Mouse (Mus musculus) MN1 (cell line): ENCODE data around the gene Azin2.
A peak's percentile ranks its signal among the peaks of the same experiment; 100 is the strongest.

Source experiments
- DNase-seq: peaks from one replicate; pipeline ENCODE4 v3.0.0-alpha.2; 2016; ENCODE audit warnings: low spot score

Azin2 gene

GRCm38 (mm10) chr4:128935595-128935994 lies 26.6 kb downstream of the Azin2 start:
- DNase-seq: no peak

GRCm38 (mm10) chr4:128932783-128933182 lies 29.5 kb downstream of the Azin2 start:
- peak; percentile 55 for DNase-seq

GRCm38 (mm10) chr4:128924841-128925606 lies 37.2 kb downstream of the Azin2 start:
- DNase-seq: no peak

GRCm38 (mm10) chr4:128923603-128924002 lies 38.6 kb downstream of the Azin2 start:
- DNase-seq: no peak

GRCm38 (mm10) chr4:128919106-128919505 lies 43.1 kb downstream of the Azin2 start:
- DNase-seq: no peak

- peak; percentile 48 for DNase-seq
Measured at GRCm38 (mm10) chr4:128918187-128918586, 44.1 kb downstream of the Azin2 start.

- DNase-seq: no peak
Measured at GRCm38 (mm10) chr4:128917756-128918155, 44.5 kb downstream of the Azin2 start.

GRCm38 (mm10) chr4:128917119-128917518 lies 45.1 kb downstream of the Azin2 start:
- DNase-seq: no peak

GRCm38 (mm10) chr4:128913794-128914193 lies 48.4 kb downstream of the Azin2 start:
- DNase-seq: no peak

GRCm38 (mm10) chr4:128912085-128912484 lies 50.2 kb downstream of the Azin2 start:
- DNase-seq: no peak

- peak; percentile 74 for DNase-seq
Measured at GRCm38 (mm10) chr4:128910276-128911063, 51.8 kb downstream of the Azin2 start.

- no peak for DNase-seq
Measured at GRCm38 (mm10) chr4:128909378-128909831, 52.8 kb downstream of the Azin2 start.

GRCm38 (mm10) chr4:128908586-128909377 lies 53.5 kb downstream of the Azin2 start:
- peak; percentile 84 for DNase-seq

GRCm38 (mm10) chr4:128907238-128907968 lies 54.8 kb downstream of the Azin2 start:
- no peak for DNase-seq

- no peak for DNase-seq
Measured at GRCm38 (mm10) chr4:128906757-128907156, 55.5 kb downstream of the Azin2 start.

- DNase-seq: no peak
Measured at GRCm38 (mm10) chr4:128905251-128905650, 57.0 kb downstream of the Azin2 start.

- DNase-seq: peak; percentile 60
Measured at GRCm38 (mm10) chr4:128904035-128904800, 58.0 kb downstream of the Azin2 start.

- no peak for DNase-seq
Measured at GRCm38 (mm10) chr4:128902390-128902789, 59.9 kb downstream of the Azin2 start.

- no peak for DNase-seq
Measured at GRCm38 (mm10) chr4:128900484-128900883, 61.8 kb downstream of the Azin2 start.

- peak; percentile 94 for DNase-seq
Measured at GRCm38 (mm10) chr4:128899332-128899731, 62.9 kb downstream of the Azin2 start.

GRCm38 (mm10) chr4:128897911-128898421 lies 64.3 kb downstream of the Azin2 start:
- DNase-seq: no peak
